Mouse (Mus musculus): ENCODE results near the gene Ipo11.

- TF ChIP-seq EP300 (optimal IDR thresholded peaks at IDR 0.05) (no peak), CTCF (IDR thresholded peaks at IDR 0.05; ENCODE audit: low read depth) (peak; percentile 40)
These were observed 4.6 kb upstream of the Ipo11 start for GRCm38 (mm10) chr13:106941211-106941976.

Measured in stomach, postnatal 0 days (tissue).